Mouse (Mus musculus) cerebellum, postnatal 36 days (tissue): ENCODE results near the gene Mrgbp.

Source experiments
- DNase-seq, 2 experiments: peaks; one replicate each; pipeline ENCODE4 v3.0.0; 2021 to 2022; ENCODE audit warnings: mixed read lengths in 2 of 2

The Mrgbp gene

DNA sequence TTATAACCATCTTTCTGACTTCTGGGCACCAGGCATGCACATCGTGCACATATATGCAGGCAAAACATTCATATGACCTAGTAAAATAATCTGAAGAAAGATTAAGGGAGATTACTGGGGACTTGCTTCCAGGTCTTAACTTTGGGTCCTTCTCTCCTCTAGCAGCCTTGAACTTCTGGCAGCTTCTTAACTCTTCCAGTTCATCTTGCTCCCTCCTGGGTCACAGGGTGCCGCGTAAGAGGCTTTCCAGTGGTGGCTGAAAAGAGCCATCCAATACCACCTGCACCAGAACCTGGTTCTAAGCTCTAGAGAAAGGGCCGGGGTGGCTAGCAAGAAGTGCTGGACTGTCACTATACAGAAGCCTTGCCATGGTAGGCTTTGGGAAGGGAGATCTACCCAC, 16.4 kb downstream of the Mrgbp start, which contains the start of gene Col9a3:
Gene Col9a3, plus strand, starts transcription at position 301 of the 400 bp plus-strand sequence.
- no peak for DNase-seq

DNA sequence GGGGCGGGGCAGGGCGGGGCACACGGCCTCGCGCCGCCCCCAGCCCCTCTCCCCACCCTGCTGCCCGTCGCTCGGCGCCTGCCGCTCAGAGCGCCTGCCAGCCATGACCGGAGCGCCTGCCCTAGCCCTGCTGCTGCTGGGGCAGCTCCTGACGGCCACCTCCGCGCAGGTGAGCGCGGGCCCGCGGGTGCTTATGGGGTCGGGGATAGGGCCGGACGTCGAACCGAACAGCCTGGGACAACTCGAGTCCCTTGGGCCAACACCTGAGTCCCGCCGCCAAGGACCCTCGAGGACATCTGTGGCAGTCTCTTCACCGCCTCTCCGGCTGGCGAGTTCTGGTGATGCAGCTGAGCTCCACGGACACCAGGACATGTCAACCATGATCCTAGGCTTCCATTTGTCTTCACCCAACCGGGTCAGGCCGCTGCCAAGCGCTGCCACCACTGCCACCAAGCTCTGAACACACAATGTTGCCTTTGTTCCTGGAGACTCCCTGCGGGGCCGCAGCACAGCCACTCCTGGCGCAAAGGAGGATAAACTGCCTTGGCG, 17.1 kb downstream of the Mrgbp start:
- DNase-seq = peak; percentile 28 to 38

DNA sequence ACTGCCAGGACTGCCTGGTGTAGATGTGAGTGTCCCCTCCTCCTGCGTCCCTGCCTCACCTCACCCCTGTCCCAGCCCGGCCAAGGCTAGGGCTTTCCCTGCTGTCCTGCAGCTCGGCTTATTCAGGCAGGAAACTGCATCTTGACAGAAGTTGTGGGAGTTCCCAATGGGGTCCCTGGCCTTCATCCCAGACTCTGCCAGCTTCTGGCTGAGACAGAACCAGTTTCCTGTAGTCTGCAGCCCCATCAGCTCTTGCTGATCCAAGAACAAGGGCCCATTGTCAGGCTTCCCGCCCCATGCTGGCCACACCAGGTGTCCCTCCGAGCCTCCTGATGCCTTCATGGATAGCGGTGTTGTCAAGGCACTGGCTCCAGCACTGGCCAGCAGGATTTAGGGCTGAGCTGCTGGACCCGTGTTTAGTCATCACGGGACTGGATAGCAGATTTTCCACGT, 19.5 kb downstream of the Mrgbp start:
- peak; percentile 56 to 63 for DNase-seq

DNA sequence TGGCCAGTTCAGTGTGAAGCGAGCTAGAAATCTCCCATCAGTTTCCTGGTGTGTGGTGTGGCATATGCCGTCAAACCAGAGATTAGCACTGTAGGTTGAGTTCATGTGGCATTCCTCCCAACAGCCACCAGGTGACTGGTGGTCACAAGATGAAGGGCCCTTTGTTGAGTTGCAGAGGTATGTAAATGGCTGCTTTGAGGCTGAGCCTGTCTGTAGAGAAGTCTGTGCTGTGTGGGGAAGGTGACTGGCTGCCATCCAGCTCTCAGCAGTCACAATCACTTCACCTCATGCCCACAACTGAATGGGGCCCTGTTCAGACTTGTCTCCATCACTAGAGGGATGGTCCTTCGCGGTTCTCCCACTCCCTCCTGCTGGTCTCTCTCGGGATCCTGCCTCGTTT, 23.7 kb downstream of the Mrgbp start:
- DNase-seq = no peak

DNA sequence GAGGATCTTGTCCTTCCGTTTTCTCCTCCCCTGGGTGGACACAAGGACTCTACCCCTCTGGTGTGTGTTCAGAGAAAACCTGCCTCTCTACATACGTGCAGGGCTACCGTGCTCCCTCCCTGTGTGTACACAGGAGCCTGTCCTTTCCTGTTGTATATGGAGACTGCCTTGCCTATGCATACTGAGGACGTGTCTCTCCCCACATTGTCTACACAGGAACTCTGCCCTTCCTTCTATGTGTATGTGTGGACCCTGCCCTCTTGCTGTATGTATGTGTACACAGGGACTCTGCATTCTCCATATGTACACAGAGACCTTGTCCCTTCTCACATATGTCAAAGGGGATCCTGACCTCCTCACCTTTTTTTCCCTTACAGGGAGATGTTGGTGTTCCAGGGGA, 29.2 kb downstream of the Mrgbp start:
- no peak for DNase-seq

DNA sequence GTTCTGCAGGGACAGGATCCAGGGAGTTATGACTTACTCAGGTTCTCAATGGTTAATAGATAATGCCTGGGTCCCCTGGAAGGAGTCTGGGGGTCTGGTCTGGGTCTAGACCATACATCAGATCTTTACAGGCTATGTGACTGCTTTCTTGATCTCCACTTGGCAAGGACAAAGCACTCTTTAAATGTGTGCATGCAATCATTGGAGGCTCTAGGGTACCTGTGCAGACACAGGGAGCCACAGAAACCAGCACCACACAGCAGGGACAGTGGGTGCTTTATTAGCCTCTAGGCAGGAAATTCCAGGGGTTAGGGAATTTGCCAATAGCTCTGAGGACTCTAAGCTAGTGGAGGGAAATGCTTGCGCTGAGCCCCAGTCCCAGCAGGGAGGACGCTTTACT, 30.8 kb downstream of the Mrgbp start:
- DNase-seq = no peak
